Mouse (Mus musculus) heart, postnatal 0 days (tissue): ENCODE data around the gene Dennd6b. TPM values are rescaled to one million over a fixed set of nuclear protein-coding genes. Genes with fewer than 3 reads are reported as not detected.

ENCODE experiments used
- ATAC-seq: fragments of 200-750 bp; cut with Nextera tagmentation; 2 replicates; pipeline ENCODE4 v1.8.0; 2017; ENCODE audit warnings: low read depth, moderate number of reproducible peaks, moderate library complexity; ENCODE audit not compliant: insufficient read depth
- DNase-seq: peaks from one replicate; pipeline ENCODE4 v3.0.0-alpha.2; 2016; ENCODE audit warnings: low spot score
- H3K27ac ChIP-seq: fragments of 300-500 bp; sonication (generic); 2 replicates; pipeline ENCODE4 v1.5.1; 2014; ENCODE audit warnings: low read depth, mild to moderate bottlenecking
- H3K27me3 ChIP-seq: fragments of 300-500 bp; sonication (generic); 2 replicates; pipeline ENCODE4 v1.6.1; 2014; ENCODE audit warnings: low read length, mixed read lengths; ENCODE audit not compliant: control insufficient read depth, insufficient read depth
- H3K36me3 ChIP-seq: fragments of 300-500 bp; sonication (generic); replicated peaks from 2 replicates; pipeline ENCODE4 v1.6.1; 2014; ENCODE audit warnings: low read length, mixed read lengths; ENCODE audit not compliant: control insufficient read depth, insufficient read depth
- H3K4me1 ChIP-seq: fragments of 300-500 bp; sonication (generic); 2 replicates; pipeline ENCODE4 v1.6.1; 2014; ENCODE audit warnings: antibody characterized with exemption; ENCODE audit not compliant: control insufficient read depth, insufficient read depth
- H3K4me2 ChIP-seq: fragments of 300-500 bp; sonication (generic); 2 replicates; pipeline ENCODE4 v1.6.1; 2014; ENCODE audit warnings: low read depth, mild to moderate bottlenecking, low read length, moderate library complexity
- H3K4me3 ChIP-seq: fragments of 300-500 bp; sonication (generic); 2 replicates; pipeline ENCODE4 v1.5.1; 2014; ENCODE audit warnings: low read depth, low read length
- H3K9ac ChIP-seq: fragments of 300-500 bp; sonication (generic); replicated peaks from 2 replicates; pipeline ENCODE4 v1.6.1; 2014; ENCODE audit warnings: low read depth, low read length, mixed read lengths
- H3K9me3 ChIP-seq: fragments of 300-500 bp; sonication (generic); replicated peaks from 2 replicates; pipeline ENCODE4 v1.6.1; 2016; ENCODE audit warnings: low read length; ENCODE audit not compliant: control insufficient read depth
- CTCF ChIP-seq: IDR thresholded peaks from 2 replicates; pipeline ENCODE4 v1.5.1; 2016; ENCODE audit warnings: antibody characterized with exemption, control low read depth, low read depth
- EP300 ChIP-seq: IDR thresholded peaks from 2 replicates; pipeline ENCODE4 v1.6.1; 2016; ENCODE audit warnings: antibody characterized with exemption, low read depth
- WGBS: fragments of 180-500 bp; shearing (Covaris S2); extraction: QIAGEN DNeasy Blood & Tissue Kit; methylation state at CpG from one replicate; pipeline ENCODE4 v1.1.7; 2014; 5-methylcytosine and 5-hydroxymethylcytosine counted together
- polyA plus RNA-seq: library from polyadenylated mRNA; unstranded; fragments of >200 nt; fragmentation: Nextera tagmentation; extraction: Ambion mirVana; gene quantifications from 2 replicates; pipeline ENCODE4 v1.2.1, GENCODE M21; 2015
- total RNA-seq: library from RNA; depleted of rRNA; stranded (reverse); fragments of >200 nt; gene quantifications from 2 replicates; pipeline ENCODE4 v1.2.3, GENCODE M21; 2014; ENCODE audit warnings: low replicate concordance; rRNA removed

Gene Dennd6b
- total RNA-seq: 15.2 and 19.2 TPM in 2 replicates
- polyA plus RNA-seq: 14.5 and 14.8 TPM in 2 replicates

GRCm38 (mm10) chr15:89196313-89196706, at the start of gene Dennd6b:
Gene Dennd6b, minus strand, starts transcription at chr15:89196496.
- no peaks in the 10 kb centered on the region for H3K27me3 ChIP-seq
- H3K4me2 ChIP-seq: peak within 1 kb of the TSS; percentile 81
- peak; percentile 91 for TF ChIP-seq EP300
- TF ChIP-seq CTCF: peak; percentile 84
- ATAC-seq (peak; percentile 99), DNase-seq (peak; percentile 96)
- H3K36me3 ChIP-seq: no peaks in the 10 kb centered on the region
- peak within 1 kb of the TSS; percentile 97 for H3K27ac ChIP-seq
- no peaks in the 10 kb centered on the region for H3K9me3 ChIP-seq
- peaks cover 14% of the 10 kb centered on the region; the same call in 1 of the 2 replicates for H3K4me1 ChIP-seq
- H3K9ac ChIP-seq: peak within 1 kb of the TSS; percentile 85
- H3K4me3 ChIP-seq: peak within 1 kb of the TSS; percentile 83
- under 1% methylated on average over 38 of the region's 38 CpGs for WGBS

- TF ChIP-seq CTCF (peak; percentile 27; the same call in 1 of the 2 replicates), EP300 (no peak)
- H3K4me1 ChIP-seq: peaks cover 3% of the 10 kb centered on the region; the same call in 1 of the 2 replicates
- H3K27ac ChIP-seq: no peak overlapping the region
- 77% methylated on average over 2 of the region's 2 CpGs for WGBS
- H3K36me3 ChIP-seq: peaks cover 22% of the 10 kb centered on the region
- no peak overlapping the region for H3K9ac ChIP-seq
- ATAC-seq (no peak), DNase-seq (no peak)
- no peaks in the 10 kb centered on the region for H3K9me3 ChIP-seq
- no peak overlapping the region for H3K4me2 ChIP-seq
- H3K4me3 ChIP-seq: no peak overlapping the region
- H3K27me3 ChIP-seq: no peaks in the 10 kb centered on the region
These were observed 44.7 kb upstream of the Dennd6b start for GRCm38 (mm10) chr15:89241025-89241424.

- DNase-seq: no peak
- no peak for ATAC-seq
- Histone ChIP-seq H3K27me3 (no peaks in the 10 kb centered on the region), H3K4me1 (peaks cover 3% of the 10 kb centered on the region; the same call in 1 of the 2 replicates), H3K4me2 (no peak overlapping the region), H3K4me3 (no peak overlapping the region), H3K36me3 (peaks cover 19% of the 10 kb centered on the region), H3K27ac (peak overlapping the region; percentile 1; the same call in 1 of the 2 replicates), H3K9me3 (no peaks in the 10 kb centered on the region), H3K9ac (no peak overlapping the region)
- TF ChIP-seq CTCF (no peak), EP300 (no peak)
- 52% methylated on average over 3 of the region's 3 CpGs for WGBS
These were observed 43.6 kb upstream of the Dennd6b start for GRCm38 (mm10) chr15:89239751-89240392.

GRCm38 (mm10) chr15:89234052-89234451, 37.8 kb upstream of the Dennd6b start:
- WGBS: 85% methylated on average over 4 of the region's 4 CpGs
- 0 out of 2 replicates have a peak, but pooled peaks cover under 1% of the 10 kb centered on the region for H3K4me1 ChIP-seq
- no peak overlapping the region for H3K9ac ChIP-seq
- H3K4me2 ChIP-seq: no peak overlapping the region
- no peaks in the 10 kb centered on the region for H3K9me3 ChIP-seq
- no peak overlapping the region for H3K4me3 ChIP-seq
- DNase-seq: no peak
- H3K27ac ChIP-seq: no peak overlapping the region
- no peak for TF ChIP-seq EP300
- no peak for TF ChIP-seq CTCF
- H3K36me3 ChIP-seq: no peaks in the 10 kb centered on the region
- H3K27me3 ChIP-seq: no peaks in the 10 kb centered on the region
- ATAC-seq: no peak

GRCm38 (mm10) chr15:89233586-89233985, 37.3 kb upstream of the Dennd6b start:
- no peaks in the 10 kb centered on the region for H3K4me1 ChIP-seq
- no peak overlapping the region for H3K4me2 ChIP-seq
- H3K9ac ChIP-seq: no peak overlapping the region
- no peaks in the 10 kb centered on the region for H3K27me3 ChIP-seq
- DNase-seq (peak; percentile 77), ATAC-seq (no peak; the same call in 1 of the 2 replicates)
- no peaks in the 10 kb centered on the region for H3K36me3 ChIP-seq
- H3K9me3 ChIP-seq: no peaks in the 10 kb centered on the region
- TF ChIP-seq EP300 (no peak), CTCF (peak; percentile 44)
- no peak overlapping the region for H3K27ac ChIP-seq
- H3K4me3 ChIP-seq: no peak overlapping the region
- whole genome bisulfite sequencing: 10% methylated on average over 2 of the region's 2 CpGs
